Mouse (Mus musculus) liver (tissue): ENCODE results near the gene Sh3pxd2b.

Experiments used
- DNase-seq: peaks from one replicate; pipeline ENCODE4 v3.0.0-alpha.2; 2020; ENCODE audit warnings: mixed read lengths

Sh3pxd2b gene

GRCm38 (mm10) chr11:32347607-32348432 is at the start of gene Sh3pxd2b:
Sh3pxd2b (plus strand) TSS chr11:32347820.
- peak; percentile 73 for DNase-seq

- peak; percentile 50 for DNase-seq
Observed at GRCm38 (mm10) chr11:32297866-32298531, 49.6 kb upstream of the Sh3pxd2b start.

GRCm38 (mm10) chr11:32298532-32298918 is 49.1 kb upstream of the Sh3pxd2b start:
- peak; percentile 52 for DNase-seq

- peak; percentile 76 for DNase-seq
Observed at GRCm38 (mm10) chr11:32299865-32300264, 47.8 kb upstream of the Sh3pxd2b start, which contains the start of gene Hbq1a. Hbq1a (plus strand) TSS chr11:32300069.

- no peak for DNase-seq
Observed at GRCm38 (mm10) chr11:32300279-32301267, 47.0 kb upstream of the Sh3pxd2b start.

- no peak for DNase-seq
Observed at GRCm38 (mm10) chr11:32301506-32301905, 46.1 kb upstream of the Sh3pxd2b start.

GRCm38 (mm10) chr11:32302824-32303419 is 44.7 kb upstream of the Sh3pxd2b start:
- DNase-seq = no peak

GRCm38 (mm10) chr11:32303455-32303854 is 44.2 kb upstream of the Sh3pxd2b start:
- DNase-seq = no peak

GRCm38 (mm10) chr11:32307006-32307405 is 40.6 kb upstream of the Sh3pxd2b start:
- DNase-seq = no peak

- no peak for DNase-seq
Observed at GRCm38 (mm10) chr11:32309446-32309845, 38.2 kb upstream of the Sh3pxd2b start.

- no peak for DNase-seq
Observed at GRCm38 (mm10) chr11:32309928-32310327, 37.7 kb upstream of the Sh3pxd2b start.

- DNase-seq = no peak
Observed at GRCm38 (mm10) chr11:32316009-32316408, 31.6 kb upstream of the Sh3pxd2b start.

- DNase-seq = no peak
Observed at GRCm38 (mm10) chr11:32320507-32321195, 27.0 kb upstream of the Sh3pxd2b start.

- DNase-seq = peak; percentile 91
Observed at GRCm38 (mm10) chr11:32321196-32321565, 26.4 kb upstream of the Sh3pxd2b start.

GRCm38 (mm10) chr11:32324609-32325008 is 23.0 kb upstream of the Sh3pxd2b start:
- DNase-seq = peak; percentile 91

GRCm38 (mm10) chr11:32331075-32331474 is 16.5 kb upstream of the Sh3pxd2b start:
- no peak for DNase-seq

- DNase-seq = no peak
Observed at GRCm38 (mm10) chr11:32331861-32332260, 15.8 kb upstream of the Sh3pxd2b start.

GRCm38 (mm10) chr11:32333235-32333634 is 14.4 kb upstream of the Sh3pxd2b start:
- DNase-seq = no peak

- no peak for DNase-seq
Observed at GRCm38 (mm10) chr11:32336435-32336907, 11.1 kb upstream of the Sh3pxd2b start.

- DNase-seq = no peak
Observed at GRCm38 (mm10) chr11:32339131-32339531, 8.5 kb upstream of the Sh3pxd2b start.
